Mouse (Mus musculus): Measurements from ENCODE around the gene Cep131. TPM values are rescaled to one million over a fixed set of nuclear protein-coding genes. Genes with fewer than 3 reads are reported as not detected.
A peak's percentile ranks its signal among the peaks of the same experiment; 100 is the strongest.

The Cep131 gene
- total RNA-seq (2014; fragmentation: Nextera tagmentation) (6.1 and 10.4 TPM in 2 replicates), total RNA-seq (2017) (7.9 and 8.8 TPM in 2 replicates), polyA plus RNA-seq (2012) (26.2 and 30.1 TPM in 2 replicates)

GRCm38 (mm10) chr11:120086702-120087152 lies at the start of gene Cep131:
Cep131 (minus strand) TSS chr11:120086827.
- H3K4me3 ChIP-seq (ENCODE audit: low read depth, low read length) = peak within 1 kb of the TSS; percentile 94
- H3K27me3 ChIP-seq (ENCODE audit: insufficient read depth, low read length) = no peaks in the 10 kb centered on the region
- TF ChIP-seq GATA2 (IDR thresholded peaks at IDR 0.05; ENCODE audit: borderline replicate concordance, low read depth, low read length) (no peak), POLR2AphosphoS5 (IDR thresholded peaks at IDR 0.05; ENCODE audit: insufficient replicate concordance, low read depth, low read length) (no peak), CTCF (IDR thresholded peaks at IDR 0.05; ENCODE audit: low read depth, low read length) (no peak), GATA1 (IDR thresholded peaks at IDR 0.05; ENCODE audit: borderline replicate concordance, low read length) (no peak), TAL1 (conservative IDR thresholded peaks at IDR 0.05; ENCODE audit: low read depth, low read length) (no peak)
- peaks cover 29% of the 10 kb centered on the region for H3K4me1 ChIP-seq (ENCODE audit: insufficient read depth, low read depth, low read length)
- DNase-seq (ENCODE audit: low spot score) (peak; percentile 100), ATAC-seq (ENCODE audit: extremely low read depth, insufficient number of reproducible peaks, low FRiP score, poor library complexity, severe bottlenecking) (peak; percentile 99)
- H3K9me3 ChIP-seq (replicated peaks) = no peaks in the 10 kb centered on the region
- peaks cover 47% of the 10 kb centered on the region for H3K36me3 ChIP-seq (replicated peaks)

- Histone ChIP-seq H3K4me3 (ENCODE audit: low read depth, low read length) (peak overlapping the region; percentile 63; the same call in 1 of the 2 replicates), H3K9me3 (replicated peaks) (no peaks in the 10 kb centered on the region), H3K27me3 (ENCODE audit: insufficient read depth, low read length) (no peaks in the 10 kb centered on the region), H3K4me1 (ENCODE audit: insufficient read depth, low read depth, low read length) (peaks cover 67% of the 10 kb centered on the region), H3K36me3 (replicated peaks) (peaks cover 97% of the 10 kb centered on the region)
- no peak for ATAC-seq (ENCODE audit: extremely low read depth, insufficient number of reproducible peaks, low FRiP score, poor library complexity, severe bottlenecking)
- DNase-seq (ENCODE audit: low spot score) = no peak
- TF ChIP-seq TAL1 (conservative IDR thresholded peaks at IDR 0.05; ENCODE audit: low read depth, low read length) (no peak), GATA1 (IDR thresholded peaks at IDR 0.05; ENCODE audit: borderline replicate concordance, low read length) (no peak), CTCF (IDR thresholded peaks at IDR 0.05; ENCODE audit: low read depth, low read length) (no peak), GATA2 (IDR thresholded peaks at IDR 0.05; ENCODE audit: borderline replicate concordance, low read depth, low read length) (no peak), POLR2AphosphoS5 (IDR thresholded peaks at IDR 0.05; ENCODE audit: insufficient replicate concordance, low read depth, low read length) (no peak)
These were observed 49.6 kb upstream of the Cep131 start for GRCm38 (mm10) chr11:120136195-120136594.

- H3K36me3 ChIP-seq (replicated peaks) = peaks cover 100% of the 10 kb centered on the region
- ATAC-seq (ENCODE audit: extremely low read depth, insufficient number of reproducible peaks, low FRiP score, poor library complexity, severe bottlenecking) (no peak), DNase-seq (ENCODE audit: low spot score) (no peak)
- no peaks in the 10 kb centered on the region for H3K27me3 ChIP-seq (ENCODE audit: insufficient read depth, low read length)
- TF ChIP-seq GATA1 (IDR thresholded peaks at IDR 0.05; ENCODE audit: borderline replicate concordance, low read length) (no peak), TAL1 (conservative IDR thresholded peaks at IDR 0.05; ENCODE audit: low read depth, low read length) (no peak), CTCF (IDR thresholded peaks at IDR 0.05; ENCODE audit: low read depth, low read length) (no peak), POLR2AphosphoS5 (IDR thresholded peaks at IDR 0.05; ENCODE audit: insufficient replicate concordance, low read depth, low read length) (no peak), GATA2 (IDR thresholded peaks at IDR 0.05; ENCODE audit: borderline replicate concordance, low read depth, low read length) (no peak)
- H3K9me3 ChIP-seq (replicated peaks) = no peaks in the 10 kb centered on the region
- peaks cover 59% of the 10 kb centered on the region for H3K4me1 ChIP-seq (ENCODE audit: insufficient read depth, low read depth, low read length)
- no peak overlapping the region for H3K4me3 ChIP-seq (ENCODE audit: low read depth, low read length)
These were observed 48.4 kb upstream of the Cep131 start for GRCm38 (mm10) chr11:120134847-120135530.

- Histone ChIP-seq H3K27me3 (ENCODE audit: insufficient read depth, low read length) (no peaks in the 10 kb centered on the region), H3K4me1 (ENCODE audit: insufficient read depth, low read depth, low read length) (peaks cover 51% of the 10 kb centered on the region), H3K4me3 (ENCODE audit: low read depth, low read length) (no peak overlapping the region), H3K9me3 (replicated peaks) (no peaks in the 10 kb centered on the region), H3K36me3 (replicated peaks) (peaks cover 100% of the 10 kb centered on the region)
- ATAC-seq (ENCODE audit: extremely low read depth, insufficient number of reproducible peaks, low FRiP score, poor library complexity, severe bottlenecking) = no peak
- no peak for TF ChIP-seq CTCF (IDR thresholded peaks at IDR 0.05; ENCODE audit: low read depth, low read length)
- no peak for TF ChIP-seq TAL1 (conservative IDR thresholded peaks at IDR 0.05; ENCODE audit: low read depth, low read length)
- DNase-seq (ENCODE audit: low spot score) = no peak
These were observed 47.5 kb upstream of the Cep131 start for GRCm38 (mm10) chr11:120134148-120134547.

GRCm38 (mm10) chr11:120129281-120129680 lies 42.7 kb upstream of the Cep131 start:
- Histone ChIP-seq H3K27me3 (ENCODE audit: insufficient read depth, low read length) (no peaks in the 10 kb centered on the region), H3K9me3 (replicated peaks) (no peaks in the 10 kb centered on the region), H3K4me1 (ENCODE audit: insufficient read depth, low read depth, low read length) (peaks cover 8% of the 10 kb centered on the region; the same call in 1 of the 2 replicates), H3K36me3 (replicated peaks) (peaks cover 98% of the 10 kb centered on the region), H3K4me3 (ENCODE audit: low read depth, low read length) (no peak overlapping the region)
- no peak for ATAC-seq (ENCODE audit: extremely low read depth, insufficient number of reproducible peaks, low FRiP score, poor library complexity, severe bottlenecking)
- DNase-seq (ENCODE audit: low spot score) = no peak
- TF ChIP-seq TAL1 (conservative IDR thresholded peaks at IDR 0.05; ENCODE audit: low read depth, low read length) = no peak
- no peak for TF ChIP-seq GATA1 (IDR thresholded peaks at IDR 0.05; ENCODE audit: borderline replicate concordance, low read length)
- no peak for TF ChIP-seq CTCF (IDR thresholded peaks at IDR 0.05; ENCODE audit: low read depth, low read length)
- no peak for TF ChIP-seq POLR2AphosphoS5 (IDR thresholded peaks at IDR 0.05; ENCODE audit: insufficient replicate concordance, low read depth, low read length)
- no peak for TF ChIP-seq GATA2 (IDR thresholded peaks at IDR 0.05; ENCODE audit: borderline replicate concordance, low read depth, low read length)

GRCm38 (mm10) chr11:120126845-120127244 lies 40.2 kb upstream of the Cep131 start:
- Histone ChIP-seq H3K9me3 (replicated peaks) (no peaks in the 10 kb centered on the region), H3K4me3 (ENCODE audit: low read depth, low read length) (no peak overlapping the region), H3K27me3 (ENCODE audit: insufficient read depth, low read length) (no peaks in the 10 kb centered on the region), H3K36me3 (replicated peaks) (peaks cover 98% of the 10 kb centered on the region), H3K4me1 (ENCODE audit: insufficient read depth, low read depth, low read length) (peaks cover 4% of the 10 kb centered on the region; the same call in 1 of the 2 replicates)
- DNase-seq (ENCODE audit: low spot score) (no peak), ATAC-seq (ENCODE audit: extremely low read depth, insufficient number of reproducible peaks, low FRiP score, poor library complexity, severe bottlenecking) (no peak)
- no peak for TF ChIP-seq GATA2 (IDR thresholded peaks at IDR 0.05; ENCODE audit: borderline replicate concordance, low read depth, low read length)
- no peak for TF ChIP-seq GATA1 (IDR thresholded peaks at IDR 0.05; ENCODE audit: borderline replicate concordance, low read length)
- no peak for TF ChIP-seq TAL1 (conservative IDR thresholded peaks at IDR 0.05; ENCODE audit: low read depth, low read length)
- no peak for TF ChIP-seq CTCF (IDR thresholded peaks at IDR 0.05; ENCODE audit: low read depth, low read length)
- TF ChIP-seq POLR2AphosphoS5 (IDR thresholded peaks at IDR 0.05; ENCODE audit: insufficient replicate concordance, low read depth, low read length) = no peak
